Mouse (Mus musculus) heart, embryonic 14.5 days (tissue): ENCODE measurements at regions not wholly inside any gene's neighbourhood (a gene's known extent, or its start where the extent isn't known, plus 50 kb on each side); places are given as distances from the start of the nearest gene placed in this dataset.
"Not testable (repeated sequence)": the region's sequence is repeated elsewhere in the genome, so short reads cannot be mapped to it uniquely, and the experiment has no call there.

Source experiments
- ATAC-seq: fragments of 200-750 bp; cut with Nextera tagmentation; 2 replicates; pipeline ENCODE4 v1.8.0; 2017; ENCODE audit warnings: low read depth, moderate TSS enrichment; ENCODE audit not compliant: insufficient number of reproducible peaks, insufficient read depth, low FRiP score
- H3K27ac ChIP-seq, 2 experiments: fragments of 200-500 bp in 1 of 2; fragments of 300-500 bp in 1 of 2; sonication (generic) in 1 of 2; replicated peaks in 1 of 2; 2 replicates each; pipeline ENCODE4 v1.5.1; 2012 to 2014; ENCODE audit warnings: low read depth in 2 of 2, low read length in 2 of 2, control low read depth in 1 of 2, mild to moderate bottlenecking in 1 of 2, mixed read lengths in 1 of 2; ENCODE audit not compliant: control insufficient read depth in 1 of 2, insufficient read depth in 1 of 2
- H3K27me3 ChIP-seq: fragments of 300-500 bp; sonication (generic); 2 replicates; pipeline ENCODE4 v1.6.1; 2014; ENCODE audit warnings: mild to moderate bottlenecking, low read length, control low read depth; ENCODE audit not compliant: control insufficient read depth, insufficient read depth
- H3K36me3 ChIP-seq: fragments of 300-500 bp; sonication (generic); 2 replicates; pipeline ENCODE4 v1.6.1; 2014; ENCODE audit warnings: mild to moderate bottlenecking, control low read depth, low read length, mixed read lengths; ENCODE audit not compliant: control insufficient read depth, insufficient read depth
- H3K4me1 ChIP-seq, 2 experiments: fragments of 200-500 bp in 1 of 2; fragments of 300-500 bp in 1 of 2; sonication (generic) in 1 of 2; 2 replicates each; pipeline ENCODE4 v1.6.1; 2012 to 2014; ENCODE audit warnings: low read length in 2 of 2, control low read depth in 1 of 2, mixed read lengths in 1 of 2; ENCODE audit not compliant: control insufficient read depth in 2 of 2, insufficient read depth in 2 of 2
- H3K4me2 ChIP-seq: fragments of 300-500 bp; sonication (generic); 2 replicates; pipeline ENCODE4 v1.6.1; 2014; ENCODE audit warnings: mild to moderate bottlenecking, low read length
- H3K4me3 ChIP-seq, 2 experiments: fragments of 200-500 bp in 1 of 2; fragments of 300-500 bp in 1 of 2; sonication (generic) in 1 of 2; 2 replicates each; pipeline ENCODE4 v1.5.1; 2012 to 2014; ENCODE audit warnings: low read length in 2 of 2, mild to moderate bottlenecking in 2 of 2, control low read depth in 1 of 2, low read depth in 1 of 2, moderate library complexity in 1 of 2; ENCODE audit not compliant: control insufficient read depth in 1 of 2, insufficient read depth in 1 of 2
- H3K9ac ChIP-seq: fragments of 300-500 bp; sonication (generic); 2 replicates; pipeline ENCODE4 v1.6.1; 2014; ENCODE audit warnings: mild to moderate bottlenecking, low read length
- H3K9me3 ChIP-seq: fragments of 300-500 bp; sonication (generic); 2 replicates; pipeline ENCODE4 v1.6.1; 2016; ENCODE audit warnings: low read length, control low read depth; ENCODE audit not compliant: control insufficient read depth
- WGBS: fragments of 180-500 bp; shearing (Covaris S2); extraction: QIAGEN DNeasy Blood & Tissue Kit; methylation state at CpG from one replicate; pipeline ENCODE4 v1.1.7; 2014; 5-methylcytosine and 5-hydroxymethylcytosine counted together

- H3K4me2 ChIP-seq, H3K9me3 ChIP-seq, H3K27me3 ChIP-seq, H3K4me1 ChIP-seq, H3K27ac ChIP-seq, H3K9ac ChIP-seq, H3K36me3 ChIP-seq, H3K4me3 ChIP-seq, ATAC-seq: not testable (repeated sequence)
- 73% methylated on average over 5 of the region's 5 CpGs for WGBS
These were observed 621.3 kb upstream of the Dsel start for GRCm38 (mm10) chr1:112486046-112486445.

DNA sequence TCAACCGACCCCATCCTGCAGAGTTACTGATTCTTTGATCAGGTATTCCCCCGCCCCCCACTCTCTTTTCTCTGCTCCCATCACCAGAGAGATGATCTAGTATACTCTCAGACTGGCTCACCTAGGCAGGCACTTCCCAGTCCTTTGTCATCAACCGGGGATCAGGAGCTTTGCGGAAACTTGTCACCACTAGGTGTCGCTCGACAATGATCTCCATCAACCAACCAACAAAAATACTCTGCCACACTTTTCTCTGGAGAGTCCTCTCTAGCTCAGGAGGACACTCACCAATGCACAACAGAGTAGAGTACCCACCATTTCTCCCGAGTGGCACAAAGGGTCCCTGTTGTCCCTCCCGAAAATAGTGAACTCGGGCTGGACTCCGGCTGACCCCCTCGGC lies 591.3 kb upstream of the Dsel start:
- Histone ChIP-seq H3K27me3 (no peaks in the 10 kb centered on the region), H3K27ac (no peak overlapping the region), H3K9ac (no peak overlapping the region), H3K4me1 (no peaks in the 10 kb centered on the region), H3K4me3 (no peak overlapping the region), H3K9me3 (no peaks in the 10 kb centered on the region), H3K36me3 (no peaks in the 10 kb centered on the region), H3K4me2 (no peak overlapping the region)
- no peak for ATAC-seq
- WGBS: 33% methylated on average over 11 of the region's 11 CpGs

DNA sequence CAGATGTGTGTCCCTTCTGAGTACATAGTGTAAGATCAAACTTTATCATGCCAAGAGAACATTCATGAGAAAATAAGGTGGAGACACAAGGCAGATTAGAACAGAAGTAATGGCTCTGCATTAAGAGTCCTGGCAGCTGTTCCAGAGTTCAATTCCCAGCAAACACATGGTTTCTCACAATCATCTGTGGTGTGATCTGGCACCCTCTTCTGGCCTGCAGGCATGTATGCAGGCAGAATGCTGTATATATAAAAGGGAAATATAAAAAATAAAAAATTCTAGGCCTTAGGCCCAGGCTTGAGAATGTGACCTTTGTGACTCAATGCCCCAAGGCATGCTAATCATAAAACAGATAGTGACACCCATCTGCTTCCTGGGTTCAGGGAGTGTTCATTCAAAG lies 587.7 kb upstream of the Dsel start:
- Histone ChIP-seq H3K4me2 (no peak overlapping the region), H3K4me1 (no peaks in the 10 kb centered on the region), H3K4me3 (no peak overlapping the region), H3K36me3 (no peaks in the 10 kb centered on the region), H3K9ac (no peak overlapping the region), H3K27ac (no peak overlapping the region), H3K27me3 (no peaks in the 10 kb centered on the region), H3K9me3 (no peaks in the 10 kb centered on the region)
- no peak for ATAC-seq

DNA sequence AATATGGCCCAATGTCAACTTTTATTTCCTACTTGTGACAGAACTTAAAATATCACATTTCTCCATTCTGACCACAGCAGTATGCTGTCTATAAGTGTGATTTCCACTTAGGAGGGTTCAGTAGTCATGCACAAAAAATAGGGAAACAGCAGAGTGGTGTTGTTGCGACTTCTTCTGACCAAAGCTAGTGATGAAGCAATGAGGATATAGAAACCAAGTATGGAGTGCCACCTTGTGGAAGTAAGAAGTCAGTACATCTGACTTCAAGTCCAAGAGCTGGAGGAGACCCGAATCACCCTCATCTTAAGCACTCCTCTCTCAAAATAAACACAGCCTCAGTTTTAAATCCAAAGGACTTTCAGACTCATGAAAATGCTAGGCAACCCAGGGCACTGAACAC lies 586.9 kb upstream of the Dsel start:
- H3K4me2 ChIP-seq: no peak overlapping the region
- no peaks in the 10 kb centered on the region for H3K27me3 ChIP-seq
- H3K4me1 ChIP-seq: no peaks in the 10 kb centered on the region
- no peak overlapping the region for H3K9ac ChIP-seq
- no peak overlapping the region for H3K27ac ChIP-seq
- no peak for ATAC-seq
- WGBS: 18% methylated on average over 2 of the region's 2 CpGs
- no peaks in the 10 kb centered on the region for H3K9me3 ChIP-seq
- no peak overlapping the region for H3K4me3 ChIP-seq
- no peaks in the 10 kb centered on the region for H3K36me3 ChIP-seq

GRCm38 (mm10) chr1:112439109-112439508 lies 574.4 kb upstream of the Dsel start:
- no peaks in the 10 kb centered on the region for H3K27me3 ChIP-seq
- H3K4me1 ChIP-seq: no peaks in the 10 kb centered on the region
- H3K27ac ChIP-seq: no peak overlapping the region
- H3K9ac ChIP-seq: no peak overlapping the region
- H3K9me3 ChIP-seq: 0 out of 2 replicates have a peak, but pooled peaks cover 3% of the 10 kb centered on the region
- ATAC-seq: no peak
- H3K4me3 ChIP-seq: no peak overlapping the region
- 53% methylated on average over 2 of the region's 2 CpGs for WGBS
- no peak overlapping the region for H3K4me2 ChIP-seq
- no peaks in the 10 kb centered on the region for H3K36me3 ChIP-seq

DNA sequence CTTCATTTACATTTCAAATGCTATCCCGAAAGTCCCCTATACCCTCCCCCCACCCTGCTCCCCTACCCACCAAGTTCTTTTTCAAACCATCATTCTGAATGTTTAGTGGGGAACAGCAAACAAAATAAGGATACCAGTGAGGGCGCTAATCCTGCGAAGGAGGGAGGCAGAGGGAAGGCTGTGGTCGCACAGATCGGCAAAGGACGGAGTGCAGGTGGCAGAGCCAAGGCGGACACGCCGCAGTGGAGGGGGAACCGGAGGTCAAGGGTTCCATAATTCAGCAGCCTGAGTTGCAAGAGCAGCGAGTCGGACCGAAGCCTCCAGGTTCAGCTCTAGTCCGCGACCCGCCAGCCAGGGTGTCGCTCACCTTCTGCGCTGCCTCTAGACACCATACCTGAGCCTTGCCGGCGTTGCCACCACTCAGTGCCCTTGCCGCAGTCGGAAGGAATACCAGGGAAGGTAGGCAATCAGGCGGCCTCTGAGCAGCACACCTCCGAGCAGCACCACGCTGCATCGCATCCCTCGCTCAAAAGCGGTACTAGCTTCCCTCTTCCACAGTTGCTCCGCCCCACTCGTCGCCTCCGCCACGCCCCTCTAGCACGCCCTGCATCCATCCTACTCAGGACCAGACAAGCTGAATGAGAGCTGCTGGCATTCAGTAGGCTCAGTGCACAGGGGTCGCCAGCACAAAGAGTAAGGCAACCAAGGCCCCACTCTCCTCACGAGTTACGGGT lies 551.8 kb upstream of the Dsel start:
- no peak overlapping the region for H3K27ac ChIP-seq
- H3K27me3 ChIP-seq: peaks cover 4% of the 10 kb centered on the region; the same call in 1 of the 2 replicates
- ATAC-seq: no peak
- H3K4me3 ChIP-seq: peak overlapping the region; percentile 31 to 32
- no peaks in the 10 kb centered on the region for H3K9me3 ChIP-seq
- H3K9ac ChIP-seq: no peak overlapping the region
- H3K36me3 ChIP-seq: no peaks in the 10 kb centered on the region
- peak overlapping the region; percentile 63 for H3K4me2 ChIP-seq
- H3K4me1 ChIP-seq: peaks cover 0 to 3% of the 10 kb centered on the region in 2 experiments; a peak in 1 of 4 replicates
- WGBS: 4% methylated on average over 37 of the region's 37 CpGs

GRCm38 (mm10) chr1:112388807-112389206 lies 524.1 kb upstream of the Dsel start:
- 35% methylated on average over 3 of the region's 3 CpGs for WGBS
- ATAC-seq: no peak
- no peaks in the 10 kb centered on the region for H3K4me1 ChIP-seq

DNA sequence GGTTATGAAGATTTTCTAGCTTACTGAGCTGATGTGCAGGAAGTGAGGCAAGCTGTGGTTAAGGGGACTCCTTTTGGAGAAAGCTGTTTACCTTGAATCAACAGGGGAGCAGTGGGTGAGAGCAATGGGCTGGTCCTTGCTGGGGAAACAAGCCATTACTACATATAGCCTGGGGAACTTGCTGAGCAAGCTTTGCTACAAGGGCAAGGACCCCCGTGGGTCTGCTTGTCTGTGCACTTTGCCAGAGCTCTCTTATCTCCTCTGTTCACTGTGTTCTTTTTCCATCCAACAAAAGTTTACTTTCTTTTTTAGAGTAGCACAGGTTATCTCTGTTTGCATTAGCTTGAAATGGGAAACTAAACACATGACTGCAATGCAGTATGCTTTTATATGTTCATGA lies 519.3 kb upstream of the Dsel start:
- Histone ChIP-seq H3K9me3 (no peaks in the 10 kb centered on the region), H3K9ac (no peak overlapping the region), H3K4me2 (no peak overlapping the region), H3K4me1 (no peaks in the 10 kb centered on the region), H3K4me3 (no peak overlapping the region), H3K27me3 (no peaks in the 10 kb centered on the region), H3K27ac (no peak overlapping the region), H3K36me3 (no peaks in the 10 kb centered on the region)
- ATAC-seq: no peak
- WGBS: 27% methylated on average over 1 of the region's 1 CpGs

More at GRCm38 (mm10) chr1:112388807-112389206, 524.1 kb upstream of the Dsel start:
- Histone ChIP-seq H3K36me3 (no peaks in the 10 kb centered on the region), H3K27ac (no peak overlapping the region), H3K4me3 (no peak overlapping the region), H3K27me3 (no peaks in the 10 kb centered on the region), H3K4me2 (no peak overlapping the region), H3K9ac (no peak overlapping the region), H3K9me3 (no peaks in the 10 kb centered on the region)
